Mouse (Mus musculus): ENCODE results near the gene Gnpnat1.

Gnpnat1 gene

GRCm38 (mm10) chr14:45350931-45351859, 53.5 kb downstream of the Gnpnat1 start, which contains the start of gene Styx:
Gene Styx, plus strand, starts transcription at chr14:45351093.
- ChIA-PET POLR2A (interaction anchor here (0.6 to 14.6 kb wide), 61 partner anchors 9 to 307 kb away, joined by 3 to 207 read pairs (median 4); partner anchors contain the start of genes Ddhd1 (in 3 of the 4), Gpr137c (in 3 of the 4), Psmc6 (in 3 of the 4) and Ero1l (in 2 of the 4)), CTCF (interaction anchor here (0.6 to 1.4 kb wide), 7 partner anchors 13 to 214 kb away, joined by 3 to 20 read pairs (median 4); partner anchors contain the start of gene Psmc6 (in 3 of the 4))

GRCm38 (mm10) chr14:45329589-45330181, 75.0 kb downstream of the Gnpnat1 start, which contains the start of gene Psmc6:
Gene Psmc6, plus strand, starts transcription at chr14:45329788.
- ChIA-PET CTCF (interaction anchor here (0.5 to 2.5 kb wide), 51 partner anchors 9 to 1056 kb away, joined by 3 to 67 read pairs (median 4); partner anchors contain the start of genes Ero1l (in 3 of the 4), Styx (in 3 of the 4) and Ddhd1 (in 1 of the 4)), POLR2A (interaction anchor here (0.6 to 11.0 kb wide), 65 partner anchors 8 to 1746 kb away, joined by 3 to 207 read pairs (median 5); partner anchors contain the start of genes Styx (in 4 of the 4), Ero1l (in 3 of the 4), Gpr137c (in 3 of the 4) and Ddhd1 (in 1 of the 4))

DNA sequence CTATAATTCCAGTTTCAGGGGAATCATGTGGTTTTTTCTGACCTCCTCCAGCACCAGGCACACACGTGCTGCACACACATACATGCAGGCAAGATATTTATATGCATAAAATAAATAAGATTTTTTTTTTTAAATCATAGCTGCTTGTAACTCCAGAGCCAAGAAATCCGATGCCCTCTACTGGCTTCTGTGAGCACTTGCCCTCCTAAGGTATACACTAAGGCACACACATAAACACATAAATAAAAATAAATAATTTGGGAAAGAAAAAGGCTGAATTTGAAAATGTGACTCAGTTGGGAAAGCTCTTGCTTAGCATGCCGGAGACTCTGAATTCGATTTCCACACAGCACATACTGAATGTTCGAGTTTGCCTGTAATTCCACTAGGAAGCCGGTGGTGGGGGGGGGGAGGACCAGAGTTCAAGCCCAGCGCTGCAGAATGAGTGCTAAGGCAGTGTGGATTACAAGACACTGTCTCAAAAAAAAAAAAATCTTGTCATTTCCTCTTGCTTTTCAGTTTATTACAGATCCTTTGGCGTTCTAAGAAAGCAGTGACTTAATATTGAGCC, 75.6 kb downstream of the Gnpnat1 start:
- POLR2A ChIA-PET = interaction anchor here (0.6 to 11.0 kb wide), 62 partner anchors 8 to 1746 kb away, joined by 3 to 207 read pairs (median 6); partner anchors contain the start of genes Ero1l (in 3 of the 4), Gpr137c (in 3 of the 4), Styx (in 3 of the 4) and Ddhd1 (in 1 of the 4)
- CTCF ChIA-PET = interaction anchor here (0.5 to 2.5 kb wide), 58 partner anchors 8 to 1447 kb away, joined by 3 to 67 read pairs (median 4); partner anchors contain the start of genes Ero1l (in 3 of the 4), Styx (in 3 of the 4) and Ddhd1 (in 1 of the 4)

GRCm38 (mm10) chr14:45328072-45328713, 76.5 kb downstream of the Gnpnat1 start:
- POLR2A ChIA-PET = interaction anchor here (0.6 to 11.0 kb wide), 26 partner anchors 9 to 329 kb away, joined by 3 to 207 read pairs (median 14); partner anchors contain the start of genes Ero1l (in 3 of the 4), Gpr137c (in 2 of the 4), Styx (in 2 of the 4) and Txndc16 (in 1 of the 4)
- CTCF ChIA-PET = interaction anchor here (0.6 to 2.5 kb wide), 23 partner anchors 9 to 329 kb away, joined by 3 to 67 read pairs (median 6); partner anchors contain the start of genes Ero1l (in 3 of the 4), Styx (in 2 of the 4) and Ddhd1 (in 1 of the 4)
